Mouse (Mus musculus) testis, adult 2 months (tissue): ENCODE data around the gene Gpatch4. TPM values are rescaled to one million over a fixed set of nuclear protein-coding genes. Genes with fewer than 3 reads are reported as not detected.

ENCODE experiments used
- H3K27ac ChIP-seq: fragments of 200-500 bp; 2 replicates; pipeline ENCODE4 v1.5.1; 2012; ENCODE audit warnings: low read depth, low read length; ENCODE audit not compliant: control insufficient read depth, insufficient read depth
- H3K27me3 ChIP-seq: fragments of 200-500 bp; 2 replicates; pipeline ENCODE4 v1.6.1; 2012; ENCODE audit warnings: mild to moderate bottlenecking, low read length, moderate library complexity; ENCODE audit not compliant: control insufficient read depth, insufficient read depth
- H3K36me3 ChIP-seq: fragments of 200-500 bp; 2 replicates; pipeline ENCODE4 v1.6.1; 2012; ENCODE audit warnings: mild to moderate bottlenecking, low read length; ENCODE audit not compliant: control insufficient read depth, insufficient read depth
- H3K4me1 ChIP-seq: fragments of 200-500 bp; 2 replicates; pipeline ENCODE4 v1.6.1; 2012; ENCODE audit warnings: low read length; ENCODE audit not compliant: control insufficient read depth, insufficient read depth
- H3K4me3 ChIP-seq: fragments of 200-500 bp; 2 replicates; pipeline ENCODE4 v1.5.1; 2012; ENCODE audit warnings: low read depth, mild to moderate bottlenecking, low read length, moderate library complexity, mixed read lengths; ENCODE audit not compliant: control insufficient read depth
- CTCF ChIP-seq: fragments of 200-500 bp; IDR thresholded peaks from 2 replicates; pipeline ENCODE4 v1.5.1; 2012; ENCODE audit warnings: low read depth, mild to moderate bottlenecking, inconsistent platforms, low read length, moderate library complexity; ENCODE audit not compliant: control insufficient read depth, insufficient read depth, insufficient replicate concordance
- POLR2A ChIP-seq: fragments of 200-500 bp; IDR thresholded peaks from 2 replicates; pipeline ENCODE4 v1.6.1; 2012; ENCODE audit warnings: low read depth, mild to moderate bottlenecking, inconsistent platforms, low read length, moderate library complexity; ENCODE audit not compliant: control insufficient read depth
- polyA plus RNA-seq: library from polyadenylated mRNA; depleted of rRNA; stranded (reverse); fragments of >200 nt; gene quantifications from 2 replicates; pipeline ENCODE4 v1.2.3, GENCODE M21; 2012; rRNA removed

The Gpatch4 gene
- polyA plus RNA-seq, 1 experiment: 6.7 TPM

GRCm38 (mm10) chr3:88090106-88090505 is 47.2 kb downstream of the Gpatch4 start:
- TF ChIP-seq CTCF (no peak), POLR2A (no peak)
- H3K36me3 ChIP-seq: no peaks in the 10 kb centered on the region
- H3K27me3 ChIP-seq: no peaks in the 10 kb centered on the region
- no peak overlapping the region for H3K27ac ChIP-seq
- no peak overlapping the region for H3K4me3 ChIP-seq
- H3K4me1 ChIP-seq: no peaks in the 10 kb centered on the region

GRCm38 (mm10) chr3:88090616-88091015 is 47.7 kb downstream of the Gpatch4 start:
- H3K4me1 ChIP-seq: no peaks in the 10 kb centered on the region
- no peak for TF ChIP-seq POLR2A
- TF ChIP-seq CTCF: no peak
- no peaks in the 10 kb centered on the region for H3K36me3 ChIP-seq
- no peak overlapping the region for H3K27ac ChIP-seq
- H3K4me3 ChIP-seq: no peak overlapping the region
- H3K27me3 ChIP-seq: no peaks in the 10 kb centered on the region

- Histone ChIP-seq H3K27me3 (no peaks in the 10 kb centered on the region), H3K4me3 (no peak overlapping the region), H3K36me3 (no peaks in the 10 kb centered on the region), H3K4me1 (no peaks in the 10 kb centered on the region), H3K27ac (no peak overlapping the region)
- TF ChIP-seq CTCF (no peak), POLR2A (no peak)
Measured at GRCm38 (mm10) chr3:88094126-88094525, 51.2 kb downstream of the Gpatch4 start.

DNA sequence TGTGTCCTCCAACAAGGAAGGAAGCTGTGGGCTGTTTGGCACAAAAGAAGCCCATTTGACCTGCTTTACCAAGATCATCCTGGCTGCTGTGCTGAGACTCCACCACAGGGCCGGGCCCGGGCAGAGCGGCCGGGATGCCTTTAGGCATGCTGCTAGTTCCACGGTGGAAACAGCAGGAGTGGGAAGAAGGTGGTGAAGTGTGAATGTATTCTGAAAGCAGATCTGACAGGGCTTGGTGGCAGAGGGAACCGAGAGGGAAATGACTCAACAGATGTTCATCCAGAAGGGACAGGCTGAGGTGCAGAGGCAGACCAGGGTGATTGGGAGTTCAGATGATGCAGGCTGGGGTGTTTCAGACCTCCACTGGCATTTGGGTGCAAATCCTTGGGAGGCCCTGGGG is 54.8 kb downstream of the Gpatch4 start:
- no peak overlapping the region for H3K4me3 ChIP-seq
- H3K27ac ChIP-seq: no peak overlapping the region
- H3K4me1 ChIP-seq: no peaks in the 10 kb centered on the region
- no peaks in the 10 kb centered on the region for H3K36me3 ChIP-seq
- no peaks in the 10 kb centered on the region for H3K27me3 ChIP-seq
- TF ChIP-seq CTCF: no peak
- no peak for TF ChIP-seq POLR2A

GRCm38 (mm10) chr3:88100251-88100650 is 57.3 kb downstream of the Gpatch4 start:
- TF ChIP-seq POLR2A (no peak), CTCF (no peak)
- Histone ChIP-seq H3K4me3 (no peak overlapping the region), H3K27me3 (no peaks in the 10 kb centered on the region), H3K4me1 (no peaks in the 10 kb centered on the region), H3K36me3 (no peaks in the 10 kb centered on the region), H3K27ac (no peak overlapping the region)

DNA sequence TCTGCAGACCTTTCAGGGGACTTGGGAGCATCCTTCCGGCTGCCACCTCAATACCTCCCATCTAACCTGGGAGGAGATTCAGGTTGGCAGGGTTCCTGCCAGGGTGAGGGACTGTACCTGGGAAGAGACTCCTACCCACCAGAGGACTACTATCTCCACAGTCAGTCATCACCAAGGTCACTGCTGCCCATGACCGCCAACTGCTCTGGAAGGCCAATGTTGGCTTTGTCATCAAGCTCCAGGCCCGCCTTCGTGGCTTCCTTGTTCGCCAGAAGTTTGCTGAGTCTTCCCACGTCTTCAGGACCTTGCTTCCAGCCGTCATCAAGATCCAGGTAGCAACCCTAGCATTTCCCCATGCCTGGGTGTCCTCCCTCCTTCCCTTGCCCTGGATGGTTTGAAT is 58.8 kb downstream of the Gpatch4 start:
- H3K4me3 ChIP-seq: no peak overlapping the region
- H3K36me3 ChIP-seq: no peaks in the 10 kb centered on the region
- H3K4me1 ChIP-seq: no peaks in the 10 kb centered on the region
- no peak overlapping the region for H3K27ac ChIP-seq
- TF ChIP-seq CTCF (no peak), POLR2A (no peak)
- no peaks in the 10 kb centered on the region for H3K27me3 ChIP-seq

DNA sequence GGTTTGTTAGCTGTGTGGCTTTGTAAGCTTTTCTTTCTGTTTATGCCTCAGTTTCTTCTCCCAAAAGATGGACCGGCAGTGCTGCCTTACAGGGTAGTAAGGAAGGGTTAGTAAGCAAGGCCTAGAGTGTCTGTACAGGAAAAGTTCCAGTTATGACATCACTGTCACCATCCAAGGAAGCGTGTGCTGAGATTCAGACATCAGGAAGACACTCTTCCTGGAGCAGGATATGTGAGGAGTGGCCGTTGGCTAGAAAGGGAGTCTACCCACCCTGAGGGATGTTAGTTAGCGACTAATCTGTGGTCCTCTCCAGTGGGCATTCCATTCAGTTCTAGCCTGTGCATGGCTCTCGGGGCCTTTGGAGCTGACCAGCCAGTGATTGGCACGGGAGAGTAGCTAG is 59.3 kb downstream of the Gpatch4 start:
- Histone ChIP-seq H3K27ac (no peak overlapping the region), H3K27me3 (no peaks in the 10 kb centered on the region), H3K4me3 (no peak overlapping the region), H3K4me1 (no peaks in the 10 kb centered on the region), H3K36me3 (no peaks in the 10 kb centered on the region)
- TF ChIP-seq POLR2A (no peak), CTCF (no peak)

DNA sequence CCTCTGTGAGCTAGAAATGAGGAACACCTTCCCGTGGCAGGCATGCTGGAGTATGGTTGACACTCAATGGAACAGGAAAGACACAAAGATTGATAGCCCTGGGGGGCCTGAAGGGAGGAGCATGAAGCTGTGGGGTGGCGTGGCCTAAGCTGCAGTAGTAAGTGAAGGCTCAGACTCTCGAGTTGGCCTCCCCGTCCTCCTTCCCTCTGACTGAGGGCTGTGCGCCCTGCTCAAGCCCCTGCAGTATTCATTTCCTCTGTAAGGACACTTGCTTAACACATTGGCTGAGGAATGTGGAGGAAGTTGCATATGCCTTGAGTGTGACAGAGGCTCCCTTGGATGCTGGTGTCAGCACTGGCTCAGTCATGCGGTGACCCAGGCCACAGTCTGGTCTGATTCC is 59.7 kb downstream of the Gpatch4 start:
- no peaks in the 10 kb centered on the region for H3K36me3 ChIP-seq
- no peaks in the 10 kb centered on the region for H3K27me3 ChIP-seq
- TF ChIP-seq CTCF: no peak
- TF ChIP-seq POLR2A: no peak
- no peak overlapping the region for H3K27ac ChIP-seq
- H3K4me3 ChIP-seq: no peak overlapping the region
- H3K4me1 ChIP-seq: no peaks in the 10 kb centered on the region

Other genes with a start within 250 kb of the Gpatch4 start
- 0.64 and 0.94 TPM in 2 replicates for gene Ntrk1, start 247.9 kb upstream of the Gpatch4 start, polyA plus RNA-seq
- gene Insrr, start 246.2 kb upstream of the Gpatch4 start, polyA plus RNA-seq: 0.06 and 0.17 TPM in 2 replicates
- 4.1 and 4.3 TPM in 2 replicates for gene Pear1, start 218.8 kb upstream of the Gpatch4 start, polyA plus RNA-seq
- gene Sh2d2a, start 196.4 kb upstream of the Gpatch4 start, polyA plus RNA-seq: 0.04 and 0.10 TPM in 2 replicates
- 16.2 and 17.5 TPM in 2 replicates for gene Prcc, start 157.5 kb upstream of the Gpatch4 start, polyA plus RNA-seq
- 167 and 171 TPM in 2 replicates for gene Hdgf, start 136.8 kb upstream of the Gpatch4 start, polyA plus RNA-seq
- gene Mrpl24, start 123.6 kb upstream of the Gpatch4 start, polyA plus RNA-seq: 79.1 and 96.3 TPM in 2 replicates
- 59.9 and 60.6 TPM in 2 replicates for gene Isg20l2, start 112.8 kb upstream of the Gpatch4 start, polyA plus RNA-seq
- 22.2 and 24.4 TPM in 2 replicates for gene Rrnad1, start 112.4 kb upstream of the Gpatch4 start, polyA plus RNA-seq
- 0.26 and 2.0 TPM in 2 replicates for gene Crabp2, start 94.4 kb upstream of the Gpatch4 start, polyA plus RNA-seq
- gene Nes, start 72.0 kb upstream of the Gpatch4 start, polyA plus RNA-seq: 0.26 and 0.51 TPM in 2 replicates
- 0.13 and 0.23 TPM in 2 replicates for gene Bcan, start 42.9 kb upstream of the Gpatch4 start, polyA plus RNA-seq
- gene Hapln2, start 15.5 kb upstream of the Gpatch4 start, polyA plus RNA-seq: 14.0 and 15.7 TPM in 2 replicates
- gene Naxe, start 15.4 kb downstream of the Gpatch4 start, polyA plus RNA-seq: 61.7 and 61.8 TPM in 2 replicates
- gene Ttc24, start 35.2 kb downstream of the Gpatch4 start, polyA plus RNA-seq: 176 and 193 TPM in 2 replicates
- gene Iqgap3, start 38.9 kb downstream of the Gpatch4 start, polyA plus RNA-seq: 3.8 and 4.9 TPM in 2 replicates
- 16.0 and 17.6 TPM in 2 replicates for gene Mef2d, start 99.3 kb downstream of the Gpatch4 start, polyA plus RNA-seq
- 3.3 and 3.9 TPM in 2 replicates for gene Rhbg, start 211.6 kb downstream of the Gpatch4 start, polyA plus RNA-seq
- 2.2 and 2.8 TPM in 2 replicates for gene Gm38392, start 244.1 kb downstream of the Gpatch4 start, polyA plus RNA-seq